Mouse (Mus musculus): ENCODE data around the gene Naa15.

Gene Naa15

DNA sequence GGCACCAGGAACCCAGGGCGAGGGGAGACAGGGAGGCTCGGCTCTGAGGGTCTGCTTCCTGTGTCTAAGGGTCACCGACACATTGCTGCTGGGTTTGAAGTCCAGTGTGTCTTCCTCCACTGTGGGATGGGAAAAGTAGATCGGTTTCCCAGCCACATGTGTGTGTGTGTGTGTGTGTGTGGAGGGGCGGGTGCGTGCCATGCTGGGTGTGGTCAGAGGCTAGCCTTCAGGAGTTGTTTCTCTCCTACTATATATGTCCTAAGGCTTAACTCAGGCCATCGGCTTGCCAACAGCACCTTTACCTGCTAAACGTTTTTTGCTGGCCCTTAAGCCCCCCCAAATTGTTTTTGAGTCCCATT is 103.8 kb downstream of the Naa15 start:
- no peak for DNase-seq

- DNase-seq = no peak
These were observed 106.3 kb downstream of the Naa15 start for GRCm38 (mm10) chr3:51521262-51521661.

GRCm38 (mm10) chr3:51525186-51525785 is 110.3 kb downstream of the Naa15 start:
- DNase-seq = no peak

Measured in lung, postnatal 10 days (tissue).